Mouse (Mus musculus): ENCODE measurements around the gene Tmem235.

DNA sequence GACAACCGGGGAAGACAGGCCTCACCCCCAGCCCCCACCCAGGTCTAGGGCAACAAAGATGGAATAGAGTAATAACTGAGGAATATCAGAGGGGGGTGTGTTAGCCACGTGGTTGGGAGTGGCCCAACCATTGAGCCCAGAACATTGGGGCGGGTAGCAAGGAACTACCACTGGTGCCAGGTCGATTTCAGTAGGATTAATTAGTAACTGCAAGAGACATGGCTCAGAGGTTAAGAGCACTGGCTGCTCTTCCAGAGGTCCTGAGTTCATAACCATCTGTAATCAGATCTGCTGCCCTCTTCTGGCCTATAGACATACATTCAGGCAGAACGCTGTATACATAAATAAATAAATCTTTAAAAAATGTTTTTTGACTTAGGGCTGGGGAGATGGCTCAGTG lies 13.9 kb upstream of the Tmem235 start:
- TF ChIP-seq CTCF (IDR thresholded peaks at IDR 0.05; ENCODE audit: extremely low read depth, insufficient read depth, low read length) = no peak
- no peak for TF ChIP-seq POLR2A (IDR thresholded peaks at IDR 0.05; ENCODE audit: extremely low read depth, insufficient read depth, low read length)

Measured in cortical plate, adult 2 months (tissue).